In the genomic region with DNA sequence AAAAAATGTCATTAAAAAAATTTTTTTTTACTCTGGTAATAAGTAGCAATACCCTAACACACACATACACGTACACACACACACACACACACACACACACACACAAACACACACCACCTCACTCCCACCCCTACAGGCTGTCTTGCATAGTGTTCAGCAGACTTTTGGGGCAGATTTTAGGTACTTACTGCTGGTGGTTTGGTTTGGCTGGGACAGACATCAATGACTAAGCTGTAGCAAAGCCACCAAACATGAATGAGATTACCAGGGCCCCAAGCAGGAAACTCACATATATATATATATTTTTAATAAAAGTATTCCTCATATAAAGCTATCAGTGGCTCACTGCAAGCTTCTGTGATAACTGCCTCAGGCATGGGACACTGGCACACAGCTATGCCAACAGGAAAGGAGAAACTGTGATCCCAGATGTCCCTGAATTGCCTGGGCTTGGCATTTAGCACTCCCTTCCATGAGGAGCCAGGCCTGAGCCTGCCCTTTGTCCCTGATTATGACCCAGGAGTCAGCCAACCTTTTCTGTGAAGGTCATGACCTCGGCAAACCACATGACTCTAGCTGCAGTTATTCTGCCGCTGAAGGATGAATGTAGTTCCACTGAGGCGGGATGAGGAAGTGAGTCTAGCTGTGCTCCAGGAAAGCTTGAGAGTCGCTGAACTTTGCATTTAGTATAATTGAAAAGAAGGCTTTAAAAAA, we compare ENCODE assay signal across 1 mouse cellular context.
TF ChIP-seq lines count a peak whose summit lies in the region.

No protein-coding gene starts in this region.

TF ChIP-seq in CH12.LX, 34 proteins besides CTCF, POLR2A, EP300 and RAD21 (continued from another document):
- TF ChIP-seq ETS1 (conservative IDR thresholded peaks at IDR 0.05; ENCODE audit: low read depth, low read length): no peak
- TF ChIP-seq ZNF384 (IDR thresholded peaks at IDR 0.05; ENCODE audit: low read depth, low read length): peak; percentile 50; the same call in 1 of the 2 replicates
- no peak for TF ChIP-seq HCFC1 (IDR thresholded peaks at IDR 0.05; ENCODE audit: low read depth, low read length)
- TF ChIP-seq JUND (conservative IDR thresholded peaks at IDR 0.05; ENCODE audit: low read depth, low read length): no peak
- no peak for TF ChIP-seq TBP (conservative IDR thresholded peaks at IDR 0.05; ENCODE audit: low read depth, low read length)
- TF ChIP-seq E2F4 (IDR thresholded peaks at IDR 0.05; ENCODE audit: insufficient replicate concordance, low read depth, low read length): no peak
- no peak for TF ChIP-seq MAFK (IDR thresholded peaks at IDR 0.05; ENCODE audit: insufficient replicate concordance, low read length)
- TF ChIP-seq MXI1 (IDR thresholded peaks at IDR 0.05; ENCODE audit: low read depth, low read length): peak; percentile 26; the same call in 1 of the 2 replicates
- TF ChIP-seq CHD1 (IDR thresholded peaks at IDR 0.05; ENCODE audit: low read depth, low read length): no peak
- peak; percentile 38; the same call in 1 of the 2 replicates for TF ChIP-seq ELF1 (IDR thresholded peaks at IDR 0.05; ENCODE audit: low read depth, low read length)
